Mouse (Mus musculus): ENCODE data around the gene Hs3st5. TPM values are rescaled to one million over a fixed set of nuclear protein-coding genes. Genes with fewer than 3 reads are reported as not detected.

Hs3st5 gene
- total and polyA plus RNA-seq, 3 experiments, result not detected

- DNase-seq (ENCODE audit: extremely low read depth), result no peak
- Histone ChIP-seq H3K9ac (ENCODE audit: insufficient read depth, low read depth) (no peak overlapping the region), H3K4me3 (replicated peaks in 1 of 3; ENCODE audit: low read depth in 2 of 3, low read length in 2 of 3, poor library complexity in 1 of 3) (no peak overlapping the region), H3K4me1 (ENCODE audit: control insufficient read depth in 1 of 2, insufficient read depth in 2 of 2) (peaks cover 14 to 43% of the 10 kb centered on the region in 2 experiments; a peak in 3 of 4 replicates), H3K9me3 (replicated peaks; ENCODE audit: low read length) (no peaks in the 10 kb centered on the region), H3K27ac (ENCODE audit: insufficient read depth, low read depth) (no peak overlapping the region), H3K27me3 (replicated peaks) (no peaks in the 10 kb centered on the region), H3K4me2 (ENCODE audit: insufficient read depth, low read depth, poor library complexity, severe bottlenecking) (no peak overlapping the region), H3K36me3 (replicated peaks in 1 of 2; ENCODE audit: control insufficient read depth in 1 of 2, insufficient read depth in 1 of 2, low read length in 1 of 2) (no peaks in the 10 kb centered on the region), H3K79me2 (replicated peaks; ENCODE audit: control insufficient read depth, extremely low read depth, insufficient read depth, poor library complexity, severe bottlenecking) (no peaks in the 10 kb centered on the region)
- dilution Hi-C loops (cut with MboI; ENCODE audit: extremely low pct_ligation_motif_present, extremely low pct_unique_long_range_greater_than_20kb, low sequenced_read_pairs), result no loop called here
- TF ChIP-seq JUND (conservative IDR thresholded peaks at IDR 0.05; ENCODE audit: low read depth, low read length) (no peak), MAX (IDR thresholded peaks at IDR 0.05; ENCODE audit: low read length) (no peak), ZNF384 (IDR thresholded peaks at IDR 0.05; ENCODE audit: low read depth, low read length) (no peak)
- in situ Hi-C loops (cut with MboI; ENCODE audit: low pct_ligation_motif_present, low pct_unique_long_range_greater_than_20kb, low sequenced_read_pairs), result no loop called here
These were observed 35.5 kb upstream of the Hs3st5 start for GRCm38 (mm10) chr10:36471135-36471534.

DNA sequence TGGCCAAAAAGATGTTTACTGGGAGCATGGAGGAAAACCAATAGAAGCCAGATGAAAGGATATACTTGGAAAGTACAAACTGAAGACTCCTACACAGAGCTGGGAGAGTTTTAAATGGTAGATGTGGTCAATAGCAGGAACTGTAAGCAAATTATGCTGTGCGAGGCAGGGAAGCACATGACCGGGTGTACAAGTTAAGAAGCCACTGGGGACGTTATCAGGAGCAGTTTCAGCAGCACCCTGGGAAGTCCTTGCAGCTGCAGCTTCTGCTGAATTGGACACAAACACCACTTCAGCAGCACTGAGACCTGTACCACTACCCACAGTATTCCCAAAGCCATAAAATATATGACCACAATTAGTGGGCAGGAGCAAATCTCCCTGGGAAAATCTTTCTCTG, 31.8 kb upstream of the Hs3st5 start:
- in situ Hi-C loops (cut with MboI; ENCODE audit: low pct_ligation_motif_present, low pct_unique_long_range_greater_than_20kb, low sequenced_read_pairs), result no loop called here
- Histone ChIP-seq H3K79me2 (replicated peaks; ENCODE audit: control insufficient read depth, extremely low read depth, insufficient read depth, poor library complexity, severe bottlenecking) (no peaks in the 10 kb centered on the region), H3K9ac (ENCODE audit: insufficient read depth, low read depth) (0 out of 2 replicates have a peak overlapping the region, but pooled peaks have one; percentile 31)
- TF ChIP-seq POLR2A (IDR thresholded peaks at IDR 0.05; ENCODE audit: low read depth, low read length) (no peak), MAZ (IDR thresholded peaks at IDR 0.05; ENCODE audit: low read depth, low read length) (no peak), ETS1 (conservative IDR thresholded peaks at IDR 0.05; ENCODE audit: low read depth, low read length) (peak; percentile 73), SIN3A (IDR thresholded peaks at IDR 0.05; ENCODE audit: low read length) (no peak), MYC (IDR thresholded peaks at IDR 0.05; ENCODE audit: low read depth, low read length) (peak; percentile 71; the same call in 1 of the 2 replicates), JUN (IDR thresholded peaks at IDR 0.05; ENCODE audit: insufficient read depth, low read depth, low read length) (no peak), MAX (IDR thresholded peaks at IDR 0.05; ENCODE audit: low read length) (peak; percentile 56), IRF4 (IDR thresholded peaks at IDR 0.05; ENCODE audit: low read depth, low read length) (peak; percentile 81), CHD1 (IDR thresholded peaks at IDR 0.05; ENCODE audit: low read depth, low read length) (no peak), ELF1 (IDR thresholded peaks at IDR 0.05; ENCODE audit: low read depth, low read length) (0 out of 2 replicates have a peak, but pooled peaks have one; percentile 13), E2F4 (IDR thresholded peaks at IDR 0.05; ENCODE audit: insufficient replicate concordance, low read depth, low read length) (no peak), EP300 (IDR thresholded peaks at IDR 0.05; ENCODE audit: low read length) (peak; percentile 86), USF1 (IDR thresholded peaks at IDR 0.05; ENCODE audit: low read depth, low read length) (peak; percentile 43; the same call in 1 of the 2 replicates), NRF1 (IDR thresholded peaks at IDR 0.05; ENCODE audit: low read depth, low read length) (no peak), NELFE (IDR thresholded peaks at IDR 0.05; ENCODE audit: low read depth, low read length) (no peak), GABPA (IDR thresholded peaks at IDR 0.05; ENCODE audit: insufficient replicate concordance, low read depth, low read length) (no peak), JUND (conservative IDR thresholded peaks at IDR 0.05; ENCODE audit: low read depth, low read length) (no peak), MAFK (IDR thresholded peaks at IDR 0.05; ENCODE audit: insufficient replicate concordance, low read length) (0 out of 2 replicates have a peak, but pooled peaks have one; percentile 53), USF2 (conservative IDR thresholded peaks at IDR 0.05; ENCODE audit: low read depth, low read length) (peak; percentile 48; the same call in 1 of the 2 replicates), UBTF (IDR thresholded peaks at IDR 0.05; ENCODE audit: low read depth, low read length) (no peak), RAD21 (IDR thresholded peaks at IDR 0.05; ENCODE audit: low read depth, low read length) (peak; percentile 2; the same call in 1 of the 2 replicates), MEF2A (IDR thresholded peaks at IDR 0.05; ENCODE audit: borderline replicate concordance, low read depth, low read length) (peak; percentile 74; the same call in 1 of the 2 replicates), SMC3 (IDR thresholded peaks at IDR 0.05; ENCODE audit: low read depth, low read length) (no peak), TBP (conservative IDR thresholded peaks at IDR 0.05; ENCODE audit: low read depth, low read length) (0 out of 2 replicates have a peak, but pooled peaks have one; percentile 26), ZMIZ1 (IDR thresholded peaks at IDR 0.05; ENCODE audit: low read depth, low read length) (0 out of 2 replicates have a peak, but pooled peaks have one; percentile 28), MXI1 (IDR thresholded peaks at IDR 0.05; ENCODE audit: low read depth, low read length) (no peak), PAX5 (IDR thresholded peaks at IDR 0.05; ENCODE audit: low read length) (no peak), HCFC1 (IDR thresholded peaks at IDR 0.05; ENCODE audit: low read depth, low read length) (no peak), ZNF384 (IDR thresholded peaks at IDR 0.05; ENCODE audit: low read depth, low read length) (no peak), ZC3H11A (IDR thresholded peaks at IDR 0.05; ENCODE audit: low read depth, low read length) (no peak), BHLHE40 (IDR thresholded peaks at IDR 0.05; ENCODE audit: low read depth, low read length) (peak; percentile 93), ZKSCAN1 (IDR thresholded peaks at IDR 0.05; ENCODE audit: borderline replicate concordance, low read depth, low read length) (no peak)

More for the DNA sequence above, 31.8 kb upstream of the Hs3st5 start:
- Histone ChIP-seq H3K27me3 (replicated peaks) (no peaks in the 10 kb centered on the region), H3K36me3 (replicated peaks in 1 of 2; ENCODE audit: control insufficient read depth in 1 of 2, insufficient read depth in 1 of 2, low read length in 1 of 2) (no peaks in the 10 kb centered on the region), H3K27ac (ENCODE audit: insufficient read depth, low read depth) (peak overlapping the region; percentile 45; the same call in 1 of the 2 replicates), H3K9me3 (replicated peaks; ENCODE audit: low read length) (no peaks in the 10 kb centered on the region), H3K4me2 (ENCODE audit: insufficient read depth, low read depth, poor library complexity, severe bottlenecking) (peak overlapping the region; percentile 60), H3K4me1 (ENCODE audit: control insufficient read depth in 1 of 2, insufficient read depth in 2 of 2) (peaks cover 10 to 45% of the 10 kb centered on the region in 2 experiments; a peak in 3 of 4 replicates), H3K4me3 (replicated peaks in 1 of 3; ENCODE audit: low read depth in 2 of 3, low read length in 2 of 3, poor library complexity in 1 of 3) (no peak overlapping the region)
- DNase-seq (ENCODE audit: extremely low read depth), result peak; percentile 65
- dilution Hi-C loops (cut with MboI; ENCODE audit: extremely low pct_ligation_motif_present, extremely low pct_unique_long_range_greater_than_20kb, low sequenced_read_pairs), result no loop called here

All from CH12.LX (cell line).